Mouse (Mus musculus) megakaryocyte, adult 5-6 weeks (primary cell): ENCODE measurements around the gene Clec2l. TPM values are rescaled to one million over a fixed set of nuclear protein-coding genes. Genes with fewer than 3 reads are reported as not detected.

Experiments
- ATAC-seq: 2 replicates; pipeline ENCODE4 v1.8.0; 2016; ENCODE audit warnings: mild to moderate bottlenecking, inconsistent platforms; ENCODE audit not compliant: poor library complexity, severe bottlenecking
- total RNA-seq, 2 experiments: library from RNA; stranded (forward) in 1 of 2; stranded (reverse) in 1 of 2; fragments of 153-499, 151-499 nt in 1 of 2; fragments of 221-1000, 200-1000 nt in 1 of 2; gene quantifications; 2 replicates each; pipeline versions ENCODE4 v1.2.3 to v1.2.4; 2015 to 2017

Clec2l gene
- total RNA-seq, 2 experiments from 2014 or later: not detected

DNA sequence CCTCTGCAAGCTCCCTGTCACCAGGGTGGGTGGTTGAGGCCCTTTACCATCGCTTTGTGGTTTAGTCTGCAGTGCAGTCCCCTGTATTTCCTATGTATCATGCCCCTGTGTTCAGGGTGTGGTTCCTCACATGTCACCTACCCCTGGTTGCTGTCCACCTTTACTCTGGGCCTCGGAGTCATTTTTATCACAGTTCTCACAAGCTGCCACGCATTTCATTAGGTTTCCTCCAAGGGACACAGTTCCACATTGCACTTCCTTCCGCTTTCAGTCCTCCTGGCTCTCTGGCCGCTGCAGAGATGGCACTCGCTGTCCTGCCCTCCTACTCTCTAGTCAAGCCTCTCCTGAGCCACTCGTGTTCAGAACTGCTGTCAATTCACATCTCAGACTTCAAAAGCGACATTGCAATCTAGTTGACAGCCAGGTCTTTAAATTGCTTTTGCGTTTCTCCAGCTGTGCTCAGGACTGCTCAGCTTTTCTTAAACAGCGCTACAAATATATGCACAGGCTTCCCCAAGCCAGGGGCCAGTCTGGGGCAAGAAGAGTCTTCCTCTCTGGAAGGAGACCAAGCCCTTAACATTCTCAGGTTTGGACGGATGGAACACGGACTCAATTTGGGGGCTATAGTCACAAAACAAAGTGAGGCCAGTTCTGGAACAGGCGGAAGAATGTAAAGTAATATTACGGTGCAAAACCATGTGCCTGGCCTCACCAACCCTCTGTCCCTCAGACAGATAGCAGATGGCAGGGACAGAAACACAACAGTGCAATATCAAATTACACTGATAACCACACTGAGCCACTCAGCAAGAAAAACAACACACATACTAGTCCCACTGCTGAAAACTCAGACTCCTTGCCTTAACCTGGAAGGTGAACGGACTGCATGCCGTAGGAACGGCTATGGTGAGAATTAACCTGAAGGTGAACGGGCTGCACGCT, 51.4 kb downstream of the Clec2l start:
- peak; percentile 64 for ATAC-seq

DNA sequence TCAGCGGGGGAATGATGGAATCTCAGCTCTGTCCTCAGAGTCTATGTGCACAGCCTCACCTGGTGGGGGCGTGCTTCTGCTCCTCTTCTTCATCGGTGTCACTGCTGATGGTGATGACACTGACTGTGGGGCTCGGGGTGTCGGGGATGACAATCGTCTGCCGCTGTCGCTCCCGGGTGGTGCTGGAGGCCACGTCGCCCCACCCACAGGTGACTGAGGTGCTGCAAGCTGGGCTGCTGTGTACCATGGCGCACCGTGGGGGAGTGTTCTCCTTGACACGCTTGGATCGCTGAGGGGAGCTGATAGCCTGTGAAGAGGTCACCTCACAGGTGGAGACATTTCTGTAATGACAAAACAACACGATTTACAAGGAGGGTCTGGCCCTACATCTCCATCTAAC, 53.0 kb downstream of the Clec2l start:
- no peak for ATAC-seq

DNA sequence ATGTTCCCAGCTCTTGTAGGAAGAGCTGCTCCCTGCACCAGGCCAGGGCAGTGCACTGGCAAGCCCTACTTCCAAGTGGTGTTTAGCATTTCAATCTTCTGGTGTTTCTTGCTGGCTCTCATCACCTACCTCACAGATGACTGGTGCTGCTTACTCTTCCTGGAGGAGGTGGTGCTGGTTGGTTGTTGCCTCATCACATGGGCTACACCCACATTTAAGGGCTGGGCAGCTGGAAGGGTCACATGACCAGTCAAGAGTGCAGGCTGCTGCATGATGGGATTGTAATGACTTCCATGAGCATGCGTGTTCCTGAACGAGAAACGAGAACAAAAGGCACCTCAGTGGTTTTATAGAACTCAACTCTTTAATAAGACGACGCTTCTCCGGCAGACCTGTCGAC, 55.8 kb downstream of the Clec2l start:
- no peak for ATAC-seq

DNA sequence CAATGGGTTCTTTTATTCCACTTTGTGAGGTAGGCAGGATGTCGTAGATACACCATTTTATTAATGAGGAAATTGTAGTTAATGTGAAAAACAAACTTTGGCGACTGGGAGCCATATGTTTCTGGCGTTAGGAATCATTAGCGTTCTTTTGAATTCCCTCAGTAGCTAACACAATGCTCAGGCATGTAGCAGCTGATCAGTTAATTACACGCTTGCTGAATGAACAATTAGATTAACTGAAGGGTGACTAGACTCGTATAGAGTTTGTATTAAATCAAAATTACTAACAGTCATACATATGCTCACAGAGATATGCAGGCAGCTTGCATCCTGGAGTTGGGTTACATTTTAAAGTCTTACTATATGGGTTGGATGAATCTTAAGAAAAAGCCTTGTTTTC, 56.4 kb downstream of the Clec2l start:
- ATAC-seq: no peak

DNA sequence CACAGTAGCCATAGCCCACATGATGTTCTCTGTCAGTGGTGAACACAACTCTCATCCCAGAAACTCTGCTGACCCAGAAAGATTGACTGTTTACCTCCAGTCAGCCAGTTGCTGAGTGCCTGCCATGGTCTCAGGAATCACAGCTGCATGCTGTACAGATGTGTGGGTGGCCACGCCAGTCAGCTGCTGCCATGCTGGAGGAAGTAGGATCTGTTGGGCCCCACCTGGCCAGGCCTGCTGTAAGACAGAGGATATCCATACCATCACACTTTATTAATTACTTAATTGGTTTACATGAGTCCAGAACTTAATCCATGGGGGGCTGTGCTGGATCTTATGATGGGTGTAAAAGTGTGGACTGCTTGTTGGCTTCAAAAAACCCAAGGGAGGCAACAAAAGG, 58.5 kb downstream of the Clec2l start:
- ATAC-seq: no peak

DNA sequence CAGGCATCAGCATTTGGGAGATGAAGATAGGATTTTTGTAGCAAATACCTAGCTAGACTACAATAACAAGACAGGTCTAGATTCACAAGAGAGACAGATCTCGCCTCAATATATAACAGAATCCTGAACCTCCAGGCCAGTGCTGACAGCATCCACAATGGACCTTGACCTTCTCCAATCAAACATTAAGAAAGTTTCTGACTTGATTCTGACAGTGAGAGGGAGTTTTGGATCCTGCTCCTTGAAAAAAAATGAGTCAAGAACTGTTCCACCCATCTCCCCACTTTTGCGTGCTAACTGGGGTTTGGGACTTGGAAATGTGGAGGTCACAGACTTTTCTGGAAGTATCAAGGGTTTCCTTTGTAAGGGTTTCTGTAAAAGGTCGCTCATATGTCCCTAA, 62.6 kb downstream of the Clec2l start:
- no peak for ATAC-seq

Other genes starting within 250 kb of the Clec2l start
- 28.5 and 28.9 TPM in 2 replicates for gene Ubn2, start 229.1 kb upstream of the Clec2l start, total RNA-seq (2015)
- gene Ubn2, start 229.1 kb upstream of the Clec2l start, total RNA-seq (2017): 10.7 and 13.7 TPM in 2 replicates
- gene Fmc1, start 129.6 kb upstream of the Clec2l start, total RNA-seq (2015): 48.0 and 66.4 TPM in 2 replicates
- 21.9 and 31.2 TPM in 2 replicates for gene Fmc1, start 129.6 kb upstream of the Clec2l start, total RNA-seq (2017)
- gene Luc7l2, start 111.7 kb upstream of the Clec2l start, total RNA-seq (2015): 143 and 149 TPM in 2 replicates
- 159 and 180 TPM in 2 replicates for gene Luc7l2, start 111.7 kb upstream of the Clec2l start, total RNA-seq (2017)
- gene Klrg2, start 25.8 kb upstream of the Clec2l start, total RNA-seq (2015): 0.11 TPM in 1 of 2 replicates, not detected in the other
- not detected in 2 replicates for gene Klrg2, start 25.8 kb upstream of the Clec2l start, total RNA-seq (2017)
- 22.3 and 25.1 TPM in 2 replicates for gene Tbxas1, start 212.3 kb downstream of the Clec2l start, total RNA-seq (2015)
- gene Tbxas1, start 212.3 kb downstream of the Clec2l start, total RNA-seq (2017): 33.0 and 43.3 TPM in 2 replicates
- 54.5 and 60.9 TPM in 2 replicates for gene Hipk2, start 213.1 kb downstream of the Clec2l start, total RNA-seq (2015)
- gene Hipk2, start 213.1 kb downstream of the Clec2l start, total RNA-seq (2017): 9.5 and 21.8 TPM in 2 replicates